Mouse (Mus musculus) T-helper 17 cell (primary cell): Measurements from ENCODE around the gene Slc25a33.

Source experiments
- in situ Hi-C, 2 experiments: fragments of 300-600 bp; cut with MboI, MseI; formaldehyde crosslinking; loops; 1 replicate in 1 of 2; 2 replicates in 1 of 2; pipeline ENCODE4 v1.15.1; 2025; ENCODE audit warnings: high pct_unique_total_duplicates in 2 of 2

The Slc25a33 gene

DNA sequence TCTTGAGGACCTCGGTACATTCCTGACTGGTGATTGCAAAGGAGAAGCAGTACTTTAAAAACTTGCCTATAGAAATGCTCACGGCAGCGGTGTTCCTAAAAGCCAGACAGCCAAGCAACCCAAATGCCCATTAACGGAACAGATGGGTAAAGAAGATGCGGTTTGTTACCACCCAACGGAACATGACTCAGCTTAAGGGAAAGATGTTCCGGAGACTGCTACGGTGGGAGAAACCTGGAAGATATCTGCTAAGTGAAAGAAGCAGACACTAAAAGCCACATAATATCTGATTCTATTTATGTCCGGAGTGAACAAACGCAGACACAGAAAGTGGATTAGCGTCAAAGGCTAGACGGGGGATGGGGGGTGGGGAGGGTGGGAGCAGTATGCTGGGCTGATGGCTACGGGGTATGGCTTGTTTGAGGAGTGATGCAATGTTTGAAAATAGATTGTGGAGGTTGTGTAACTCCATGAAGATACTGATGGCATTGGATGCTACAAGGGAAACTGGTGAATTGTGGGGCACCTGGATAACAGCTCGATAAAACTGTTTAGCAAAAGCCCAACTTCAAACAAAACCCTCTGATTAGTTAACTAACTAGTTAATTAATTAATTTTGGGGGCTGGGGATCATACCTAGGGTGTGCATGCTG lies 22.6 kb upstream of the Slc25a33 start:
- in situ Hi-C loops = no loop called here

GRCm38 (mm10) chr4:149794966-149795477 lies 20.9 kb upstream of the Slc25a33 start:
- in situ Hi-C loops = no loop called here

- in situ Hi-C loops = no loop called here
Observed at GRCm38 (mm10) chr4:149794010-149794338, 19.9 kb upstream of the Slc25a33 start.

DNA sequence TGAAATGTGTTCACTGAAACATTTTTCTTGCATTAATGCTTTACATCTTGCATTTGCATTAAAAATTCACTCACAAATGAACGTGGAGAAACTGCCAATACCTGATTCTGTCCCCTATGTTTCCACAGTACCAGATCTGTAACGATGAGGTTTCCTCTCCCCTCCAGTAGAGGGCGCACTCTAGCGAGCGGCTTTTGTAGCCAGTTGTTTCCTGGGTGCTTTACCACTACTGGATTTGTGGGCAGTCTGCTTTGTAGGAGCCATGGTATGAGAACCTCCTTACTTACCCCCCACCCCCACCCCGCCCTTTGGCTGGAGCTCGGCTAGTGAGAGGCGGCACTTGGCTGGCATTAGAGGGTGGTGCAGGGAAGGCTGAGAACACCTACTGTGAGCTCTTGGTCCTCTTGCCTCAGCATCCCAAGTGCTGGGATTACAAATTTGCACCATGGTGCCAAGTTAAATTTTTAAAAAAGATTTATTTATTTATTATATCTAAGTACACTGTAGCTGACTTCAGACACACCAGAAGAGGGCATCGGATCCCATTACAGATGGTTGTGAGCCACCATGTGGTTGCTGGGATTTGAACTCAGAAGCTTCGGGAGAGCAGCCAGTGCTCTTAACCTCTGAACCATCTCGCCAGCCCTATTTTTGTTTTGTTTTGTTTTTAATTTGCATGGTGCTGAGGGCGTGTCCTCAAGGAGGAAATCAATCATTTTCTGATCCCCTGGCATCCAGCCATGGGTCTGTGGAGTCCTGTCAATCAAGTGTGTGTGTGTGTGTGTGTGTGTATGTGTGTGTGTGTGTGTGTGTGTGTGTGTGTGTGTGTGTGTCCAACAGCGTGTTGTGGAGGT lies 19.3 kb upstream of the Slc25a33 start:
- in situ Hi-C loops = no loop called here

DNA sequence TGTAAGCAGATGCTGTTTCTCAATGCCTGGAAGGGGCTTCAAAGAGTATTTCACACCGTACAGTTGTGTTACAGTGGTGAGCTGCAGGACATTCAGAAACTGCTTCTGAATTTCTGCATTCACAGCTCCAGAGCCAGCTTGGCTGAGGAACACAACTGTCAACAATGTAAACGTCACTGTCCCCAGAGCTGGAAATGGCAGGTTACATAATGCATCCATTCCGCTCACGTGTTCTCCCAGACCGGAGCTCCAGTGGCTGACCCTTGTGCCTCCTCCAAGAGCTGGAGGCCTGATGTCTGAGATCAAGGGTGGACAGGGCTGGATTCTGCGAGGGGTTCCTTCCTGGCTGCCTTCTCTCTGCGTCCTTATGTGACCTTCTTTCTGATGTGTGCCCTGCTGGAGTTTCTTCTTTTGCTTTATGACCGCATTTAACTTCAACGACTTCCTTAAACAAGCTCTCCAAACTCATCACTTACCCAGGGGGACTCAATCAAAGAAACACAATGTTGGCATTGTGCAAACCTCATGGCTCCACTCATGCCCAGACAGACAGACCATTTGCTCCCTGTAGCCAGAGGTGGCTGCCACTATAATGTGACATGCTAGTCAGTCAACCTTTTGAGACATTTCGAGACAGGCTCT lies 18.2 kb upstream of the Slc25a33 start:
- in situ Hi-C loops = no loop called here

DNA sequence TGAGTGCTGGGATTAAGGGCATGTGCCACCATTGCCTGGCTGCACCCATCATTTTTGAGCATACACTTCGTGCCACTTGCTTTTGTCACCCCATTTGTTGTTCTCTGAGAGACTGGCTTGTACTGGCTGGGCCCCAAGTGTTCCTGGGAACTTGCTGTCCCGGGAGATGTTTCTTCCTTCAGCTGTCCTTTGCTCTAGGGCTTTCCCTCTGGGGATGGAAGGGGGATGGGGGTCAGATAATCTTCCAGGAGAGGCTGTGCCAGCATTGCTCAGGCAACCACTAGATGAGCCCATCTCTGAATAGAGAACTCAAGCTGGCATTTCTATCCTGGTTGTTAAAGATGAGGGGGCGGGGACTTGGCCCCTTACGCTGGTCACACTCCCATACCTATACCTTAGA lies 17.4 kb upstream of the Slc25a33 start:
- in situ Hi-C loops = no loop called here

DNA sequence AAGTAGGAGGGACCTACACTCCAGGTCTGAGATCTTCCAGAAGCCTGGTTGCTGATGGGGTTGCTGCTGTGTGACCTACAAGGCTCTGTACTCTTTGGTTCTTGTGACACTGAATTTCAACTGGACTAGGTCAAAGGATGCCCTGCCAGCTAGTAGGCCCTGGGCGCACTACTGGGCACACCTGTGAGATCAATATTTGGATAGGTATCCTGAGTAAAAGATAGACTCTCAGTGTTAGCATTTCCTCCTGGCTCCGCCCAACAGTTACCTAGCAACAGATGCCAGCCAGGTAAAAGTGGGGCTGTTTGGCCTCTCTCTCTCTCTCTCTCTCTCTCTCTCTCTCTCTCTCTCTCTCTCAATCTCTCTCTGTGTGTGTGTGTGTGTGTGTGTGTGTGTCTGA lies 16.9 kb upstream of the Slc25a33 start:
- in situ Hi-C loops = no loop called here

- in situ Hi-C loops = no loop called here
Observed at GRCm38 (mm10) chr4:149790546-149790945, 16.5 kb upstream of the Slc25a33 start.

GRCm38 (mm10) chr4:149789421-149790194 lies 15.5 kb upstream of the Slc25a33 start:
- in situ Hi-C loops = no loop called here

GRCm38 (mm10) chr4:149784901-149785300 lies 10.8 kb upstream of the Slc25a33 start:
- in situ Hi-C loops = no loop called here

- in situ Hi-C loops = no loop called here
Observed at GRCm38 (mm10) chr4:149784371-149784770, 10.3 kb upstream of the Slc25a33 start.

DNA sequence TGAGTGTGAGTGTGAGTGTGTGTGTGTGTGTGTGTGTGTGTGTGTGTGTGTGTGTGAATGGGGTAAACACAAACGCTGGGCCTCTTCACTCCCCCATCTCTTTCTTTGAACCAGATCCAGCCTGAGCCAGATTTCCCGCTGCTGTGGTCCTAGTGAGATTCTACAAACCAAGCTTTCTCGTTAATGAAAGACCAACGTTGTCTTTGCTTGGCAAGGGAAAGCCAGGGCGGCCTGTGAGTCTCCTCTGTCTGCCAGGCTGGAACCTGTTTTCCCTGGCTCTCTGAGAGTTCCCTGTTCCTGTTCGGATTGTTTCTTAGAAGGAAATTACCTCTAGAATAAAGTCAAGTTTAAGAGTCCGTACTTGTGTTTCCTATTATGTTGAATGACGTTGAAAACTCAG lies 8.9 kb upstream of the Slc25a33 start:
- in situ Hi-C loops = no loop called here

DNA sequence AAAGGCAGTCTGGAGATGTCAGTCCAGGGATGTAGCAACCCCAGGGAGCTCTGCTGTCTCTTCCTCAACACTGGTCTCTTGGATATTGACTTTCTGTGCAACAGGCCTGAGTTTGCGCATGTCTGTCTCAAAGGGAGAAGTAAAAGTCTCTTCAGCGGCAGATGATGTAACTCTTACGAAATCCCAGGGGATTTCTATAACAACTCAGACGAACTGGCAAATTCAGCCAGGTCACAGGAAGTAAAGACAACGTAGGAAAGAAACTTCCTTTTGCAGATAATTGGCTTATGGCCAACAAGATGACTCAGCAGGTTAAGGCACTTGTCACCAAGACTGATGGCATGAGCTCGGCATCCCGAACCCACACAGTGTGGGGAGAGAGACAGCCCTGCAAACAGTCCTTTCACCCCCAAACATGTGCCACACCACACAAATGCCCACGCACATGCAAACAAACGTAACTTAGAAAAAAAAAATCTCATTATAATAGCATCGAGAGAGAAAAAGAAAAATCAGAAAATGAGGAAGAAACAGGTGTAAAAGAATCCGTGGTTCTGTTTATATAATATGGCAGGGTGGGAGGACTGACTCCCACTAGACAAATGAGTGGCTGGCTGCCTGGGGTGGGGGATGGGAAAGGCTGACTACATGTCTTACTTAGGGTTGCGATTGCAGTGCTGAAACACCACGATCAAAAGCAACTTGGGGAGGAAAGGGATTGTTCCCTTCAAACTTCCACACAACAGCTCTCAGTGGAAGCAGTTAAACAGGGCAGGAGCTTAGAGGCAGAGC lies 6.7 kb upstream of the Slc25a33 start:
- in situ Hi-C loops = no loop called here

- in situ Hi-C loops = no loop called here
Observed at GRCm38 (mm10) chr4:149779966-149780365, 5.9 kb upstream of the Slc25a33 start.

GRCm38 (mm10) chr4:149777126-149777525 lies 3.0 kb upstream of the Slc25a33 start:
- in situ Hi-C loops = no loop called here

DNA sequence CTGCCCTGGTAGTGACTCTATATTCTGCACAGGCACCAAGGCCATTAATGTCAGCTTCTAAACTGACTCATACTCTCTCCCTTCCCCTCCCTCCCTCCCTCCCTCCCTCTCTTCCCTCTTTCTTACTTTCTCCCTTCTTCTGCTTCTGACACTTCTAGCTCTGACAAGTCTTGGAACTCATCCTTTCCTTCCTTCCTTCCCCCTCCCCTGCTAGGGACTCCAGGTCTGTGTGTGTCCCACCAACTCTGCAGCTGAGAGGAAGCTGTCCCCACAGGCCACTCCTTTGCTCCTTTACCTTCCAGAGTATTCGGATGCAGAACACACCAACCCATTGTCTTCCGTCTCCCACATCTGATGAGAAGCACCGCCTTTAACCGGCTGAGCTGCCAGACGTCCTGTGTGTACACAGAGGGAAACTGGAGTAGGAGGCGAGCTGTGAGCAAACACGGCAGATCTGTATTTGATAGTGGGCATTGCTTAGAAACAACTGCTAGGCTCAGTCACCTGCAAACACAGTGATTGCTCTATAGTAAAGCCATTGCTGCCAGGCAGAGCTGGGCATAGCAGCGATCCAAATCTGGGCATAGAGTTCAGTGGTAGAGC lies 1.8 kb upstream of the Slc25a33 start:
- in situ Hi-C loops = no loop called here

GRCm38 (mm10) chr4:149775330-149775729 lies 1.3 kb upstream of the Slc25a33 start:
- in situ Hi-C loops = no loop called here

- in situ Hi-C loops = no loop called here
Observed at GRCm38 (mm10) chr4:149773408-149774093, 526 bp downstream of the Slc25a33 start.

DNA sequence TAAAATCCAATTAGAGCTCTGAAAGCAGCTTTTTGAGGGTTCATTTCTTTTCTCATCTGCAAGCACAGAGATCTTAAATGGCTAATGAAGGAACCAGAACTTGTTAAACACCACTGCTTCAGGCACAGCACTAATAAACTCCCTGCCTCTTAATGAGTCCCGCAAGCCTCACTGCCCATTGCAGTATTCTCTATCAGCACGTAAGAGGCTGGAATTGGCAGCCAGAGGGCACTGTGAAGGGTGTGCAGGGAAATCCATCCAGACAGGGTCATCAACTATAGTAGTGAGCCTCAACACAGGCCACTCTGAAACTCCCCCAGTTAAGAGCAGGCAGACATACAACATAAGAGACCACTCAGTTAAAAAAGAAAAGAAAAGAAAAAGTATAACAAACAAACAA lies 1.7 kb downstream of the Slc25a33 start:
- in situ Hi-C loops = no loop called here

DNA sequence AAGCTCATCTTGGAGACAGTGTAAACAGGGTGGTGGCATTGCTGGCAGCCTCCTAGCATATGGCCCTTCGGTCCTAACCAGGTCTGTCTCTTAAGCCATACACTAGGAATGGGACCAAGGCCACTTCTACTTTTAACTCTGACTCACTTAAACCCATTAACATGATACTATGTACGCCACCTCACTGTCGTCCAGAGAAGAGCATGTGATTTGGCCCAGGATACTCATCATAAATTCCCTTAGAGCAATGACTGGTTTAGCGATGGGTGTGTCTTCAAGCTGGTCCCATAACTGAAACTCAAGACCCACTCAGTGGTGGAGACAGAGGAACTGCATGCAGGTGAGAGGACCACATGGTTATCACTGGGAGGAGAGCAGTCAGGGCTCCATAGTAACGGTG lies 8.9 kb downstream of the Slc25a33 start:
- in situ Hi-C loops = loop anchor here in 1 of 2 experiments (10.0 kb wide), 1 partner anchor 1890 kb away; no protein-coding TSS in a partner anchor
